Mouse (Mus musculus) gastrocnemius, postnatal 25 days (tissue): Measurements from ENCODE around the gene 6430550D23Rik. TPM values are rescaled to one million over a fixed set of nuclear protein-coding genes. Genes with fewer than 3 reads are reported as not detected.

Source experiments
- DNase-seq: peaks from one replicate; pipeline ENCODE4 v3.0.0; 2022
- long read RNA-seq, 2 experiments: library from polyadenylated mRNA; stranded (forward); transcript quantifications; one replicate each; pipeline ENCODE4 v2.0.0; 2021
- total RNA-seq, 2 experiments: library from RNA; stranded (reverse); gene quantifications; 1 replicate in 1 of 2; 2 replicates in 1 of 2; pipeline ENCODE4 v1.2.3; 2021

6430550D23Rik gene
- total RNA-seq = under 1 TPM; 0.51 to 0.54 TPM
- long read RNA-seq, experiment 1 = 0 reads
- long read RNA-seq, experiment 2, partial matches to known transcripts = 0 of 1 reads
- long read RNA-seq, experiment 2, other reads (novel, unspliced or antisense) = 1 of 1 reads

GRCm38 (mm10) chr2:156007888-156008532 is at the start of gene 6430550D23Rik, which contains the start of gene Ergic3:
Gene 6430550D23Rik, minus strand, starts transcription at chr2:156007977.
Gene Ergic3, plus strand, starts transcription at chr2:156008045.
- peak; percentile 99 for DNase-seq

DNA sequence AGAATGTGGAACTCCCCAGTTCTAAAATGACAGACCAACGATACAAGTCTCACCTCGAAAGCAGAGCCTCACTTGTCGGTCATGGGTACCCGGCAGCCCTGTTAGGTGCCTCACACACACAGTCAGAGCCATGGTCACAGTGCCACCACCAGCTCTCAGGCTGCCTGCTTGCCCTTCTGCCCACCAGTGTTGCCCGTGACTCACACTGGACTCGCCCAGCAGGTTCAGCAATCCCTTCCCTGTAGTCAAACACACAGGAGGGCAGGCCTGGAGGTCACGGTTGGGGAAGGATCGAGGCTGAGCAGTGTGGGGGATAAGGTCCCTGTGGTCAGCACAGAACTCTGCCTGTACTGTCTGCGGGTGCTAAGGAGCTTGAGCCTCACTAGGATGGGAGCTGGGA is 45.0 kb upstream of the 6430550D23Rik start, which contains the start of gene Fer1l4:
Gene Fer1l4, minus strand, starts transcription at position 132 of the 400 bp plus-strand sequence.
- no peak for DNase-seq

- no peak for DNase-seq
These were observed 40.2 kb upstream of the 6430550D23Rik start for GRCm38 (mm10) chr2:156047929-156048328.

GRCm38 (mm10) chr2:156042903-156043302 is 35.1 kb upstream of the 6430550D23Rik start:
- no peak for DNase-seq

GRCm38 (mm10) chr2:156039390-156039789 is 31.6 kb upstream of the 6430550D23Rik start:
- no peak for DNase-seq

GRCm38 (mm10) chr2:156025482-156025881 is 17.7 kb upstream of the 6430550D23Rik start:
- DNase-seq = no peak

- DNase-seq = no peak
These were observed 14.0 kb upstream of the 6430550D23Rik start for GRCm38 (mm10) chr2:156021765-156022164.

DNA sequence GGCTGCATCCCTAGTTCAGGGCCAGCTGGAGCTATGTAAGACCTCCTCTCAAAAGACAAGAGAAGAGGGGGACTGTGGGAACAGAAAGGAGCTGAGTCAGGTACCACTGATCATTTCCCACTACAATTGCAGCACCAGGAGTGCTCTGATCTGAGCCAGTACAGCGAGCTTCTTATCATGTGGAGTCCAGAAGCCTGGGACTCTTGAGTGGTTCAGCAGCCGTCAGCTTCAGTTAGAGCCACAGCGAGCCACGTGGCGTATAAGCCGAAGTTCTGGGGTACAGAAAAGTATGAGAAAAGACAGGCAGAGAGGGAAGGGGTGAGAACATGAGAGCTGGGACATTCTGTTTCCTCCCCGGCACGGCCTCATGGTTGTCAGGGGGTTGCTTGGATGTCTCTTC is 13.4 kb upstream of the 6430550D23Rik start:
- no peak for DNase-seq

- DNase-seq = no peak
These were observed 10.3 kb upstream of the 6430550D23Rik start for GRCm38 (mm10) chr2:156018106-156018505.

- DNase-seq = no peak
These were observed 2.4 kb downstream of the 6430550D23Rik start for GRCm38 (mm10) chr2:156005393-156005792.

DNA sequence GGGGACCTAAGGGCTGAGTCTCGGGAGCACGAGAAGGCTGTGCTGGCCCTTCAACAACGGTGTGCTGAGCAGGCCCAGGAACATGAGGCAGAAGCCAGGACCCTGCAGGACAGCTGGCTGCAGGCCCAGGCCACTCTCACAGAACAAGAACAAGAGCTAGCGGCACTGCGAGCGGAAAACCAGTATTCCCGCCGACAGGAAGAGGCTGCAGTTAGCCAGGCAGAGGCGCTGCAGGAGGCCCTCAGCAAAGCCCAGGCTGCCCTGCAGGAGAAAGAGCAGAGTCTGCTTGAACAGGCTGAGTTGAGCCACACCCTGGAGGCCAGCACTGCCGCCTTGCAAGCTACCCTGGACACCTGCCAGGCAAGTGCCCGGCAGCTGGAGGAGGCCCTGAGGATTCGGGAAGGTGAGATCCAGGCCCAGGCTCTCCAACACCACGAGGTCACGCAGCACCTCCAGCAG is 15.9 kb downstream of the 6430550D23Rik start:
- DNase-seq = peak; percentile 58

DNA sequence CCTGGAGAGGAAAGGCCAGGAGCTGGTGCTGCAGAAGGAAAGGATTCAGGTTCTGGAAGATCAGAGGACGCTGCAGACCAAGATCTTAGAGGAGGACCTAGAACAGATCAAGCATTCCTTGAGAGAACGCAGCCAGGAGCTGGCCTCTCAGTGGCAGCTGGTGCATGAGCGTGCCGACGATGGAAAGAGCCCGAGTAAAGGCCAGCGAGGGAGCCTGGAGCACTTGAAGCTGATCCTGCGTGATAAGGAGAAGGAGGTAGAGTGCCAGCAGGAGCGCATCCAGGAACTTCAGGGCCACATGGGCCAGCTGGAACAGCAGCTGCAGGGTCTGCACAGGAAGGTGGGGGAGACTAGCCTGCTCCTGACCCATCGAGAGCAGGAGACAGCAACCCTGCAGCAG is 16.6 kb downstream of the 6430550D23Rik start:
- DNase-seq = no peak

- DNase-seq = no peak
These were observed 18.7 kb downstream of the 6430550D23Rik start for GRCm38 (mm10) chr2:155989085-155989484.

GRCm38 (mm10) chr2:155987131-155987530 is 20.6 kb downstream of the 6430550D23Rik start:
- DNase-seq = no peak

DNA sequence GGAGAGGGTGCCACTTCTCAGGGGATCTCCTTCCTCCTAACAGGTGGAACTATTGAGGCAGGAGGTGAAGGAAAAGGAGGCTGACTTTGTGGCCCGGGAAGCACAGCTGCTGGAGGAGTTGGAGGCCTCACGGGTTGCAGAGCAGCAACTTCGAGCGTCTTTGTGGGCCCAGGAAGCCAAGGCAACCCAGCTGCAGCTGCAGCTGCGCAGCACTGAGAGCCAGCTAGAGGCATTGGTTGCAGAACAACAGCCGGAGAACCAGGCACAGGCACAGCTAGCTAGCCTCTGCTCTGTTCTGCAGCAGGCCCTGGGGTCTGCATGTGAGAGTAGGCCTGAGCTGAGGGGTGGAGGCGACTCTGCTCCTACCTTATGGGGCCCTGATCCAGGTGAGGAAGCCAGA is 22.0 kb downstream of the 6430550D23Rik start:
- DNase-seq = no peak

DNA sequence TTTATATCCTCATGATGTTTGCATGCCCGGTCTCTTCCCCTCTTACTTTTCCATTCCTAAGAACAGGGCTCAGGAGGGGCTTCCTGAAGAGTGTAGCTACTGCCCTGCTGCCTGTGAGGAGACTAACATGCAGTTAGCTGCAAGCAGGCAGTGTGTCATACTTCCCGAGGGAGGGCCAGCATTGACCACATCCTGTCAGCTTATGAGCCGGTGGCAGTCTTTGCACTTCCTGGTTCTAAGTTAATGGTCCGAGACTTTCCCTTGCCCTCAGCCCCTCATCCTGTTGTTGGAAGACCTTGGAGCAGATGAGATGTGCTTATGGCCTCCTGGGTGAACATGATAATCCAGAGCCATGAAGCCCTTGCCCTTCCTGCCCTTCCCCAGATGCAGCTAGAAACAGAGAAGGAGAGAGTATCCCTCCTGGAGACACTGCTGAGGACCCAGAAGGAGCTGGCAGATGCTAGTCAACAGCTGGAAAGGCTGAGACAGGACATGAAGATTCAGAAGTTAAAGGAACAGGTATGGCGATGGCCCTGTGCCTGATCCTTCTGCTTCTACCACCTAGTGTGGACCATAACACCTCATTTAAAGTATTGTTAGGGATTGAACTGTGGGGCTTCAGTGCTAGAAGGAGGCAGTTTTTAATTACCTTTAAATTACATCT is 28.3 kb downstream of the 6430550D23Rik start:
- no peak for DNase-seq

GRCm38 (mm10) chr2:155974087-155974731 is 33.6 kb downstream of the 6430550D23Rik start:
- DNase-seq = no peak

DNA sequence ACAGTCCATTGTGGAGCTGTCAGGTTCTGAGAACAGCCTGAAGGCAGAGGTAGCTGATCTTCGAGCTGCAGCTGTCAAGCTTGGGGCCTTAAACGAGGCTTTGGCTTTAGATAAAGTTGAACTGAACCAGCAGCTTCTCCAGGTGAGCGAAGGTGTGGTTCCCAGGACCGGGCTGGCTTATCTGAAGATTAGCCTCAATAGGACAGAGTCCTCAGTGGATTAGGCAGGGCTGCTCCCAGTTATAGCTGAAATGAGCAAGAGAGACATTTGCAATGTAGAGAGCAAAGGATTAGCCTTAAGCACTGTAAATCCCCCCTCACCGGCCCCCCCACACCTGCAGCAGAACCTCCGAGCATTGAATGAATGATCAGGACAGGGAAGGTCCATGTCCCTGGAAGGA is 34.4 kb downstream of the 6430550D23Rik start:
- DNase-seq = no peak

GRCm38 (mm10) chr2:155962991-155963390 is 44.8 kb downstream of the 6430550D23Rik start:
- DNase-seq = no peak

DNA sequence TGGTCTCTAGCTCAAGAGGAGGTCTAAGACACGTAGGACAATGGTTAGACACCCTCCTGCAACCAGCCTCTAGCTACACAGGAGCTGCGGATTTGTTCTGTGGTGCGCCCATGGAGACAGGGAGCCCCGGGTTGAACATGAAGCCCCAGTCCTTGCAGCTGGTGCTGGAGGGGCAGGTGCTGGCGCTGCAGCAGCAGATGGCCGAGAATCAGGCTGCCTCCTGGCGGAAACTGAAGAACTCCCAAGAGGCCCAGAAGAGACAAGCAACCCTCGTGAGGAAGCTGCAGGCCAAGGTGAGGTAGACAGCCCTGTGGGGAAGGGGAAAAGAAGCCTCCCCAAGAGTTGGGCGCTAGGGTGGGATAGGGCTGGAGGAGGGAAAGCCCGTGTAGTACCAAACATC is 45.9 kb downstream of the 6430550D23Rik start:
- DNase-seq = no peak

DNA sequence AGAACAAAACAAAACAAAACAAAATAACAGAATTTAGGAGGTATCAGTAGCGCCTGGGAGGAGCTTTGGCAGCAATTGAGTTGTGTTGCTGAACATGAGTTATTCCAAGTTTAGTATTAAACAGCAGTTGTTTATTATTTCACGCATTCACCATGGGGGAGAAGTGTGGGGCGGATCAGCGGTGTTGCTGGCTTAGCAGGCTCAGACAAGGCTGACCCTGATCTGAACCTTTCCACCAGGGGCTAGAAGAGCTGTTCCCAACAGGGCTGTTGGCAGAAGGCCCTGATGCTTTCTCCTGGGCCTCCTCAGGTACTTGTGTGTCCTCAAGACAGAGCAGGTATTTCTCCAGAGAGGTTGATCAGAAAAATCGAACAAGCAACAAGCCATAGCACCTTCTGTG is 47.8 kb downstream of the 6430550D23Rik start:
- DNase-seq = no peak

- DNase-seq = peak; percentile 91
These were observed 51.4 kb downstream of the 6430550D23Rik start, which contains the start of gene Cep250 for GRCm38 (mm10) chr2:155956134-155957059. Gene Cep250, plus strand, starts transcription at chr2:155956458.
